Mouse (Mus musculus) granulocyte monocyte progenitor cell, adult 5-6 weeks (primary cell): ENCODE data around the gene Sfpq. TPM values are rescaled to one million over a fixed set of nuclear protein-coding genes. Genes with fewer than 3 reads are reported as not detected.

ENCODE experiments used
- ATAC-seq: replicated peaks from 2 replicates; pipeline ENCODE4 v1.8.0; 2016; ENCODE audit warnings: mild to moderate bottlenecking, moderate TSS enrichment, inconsistent platforms; ENCODE audit not compliant: poor library complexity, severe bottlenecking
- total RNA-seq, 2 experiments: library from RNA; stranded (forward) in 1 of 2; stranded (reverse) in 1 of 2; fragments of 200-712, 200-1000 nt in 1 of 2; fragments of >200 nt in 1 of 2; fragmentation: Nextera tagmentation in 1 of 2; gene quantifications; 2 replicates each; pipeline ENCODE4 v1.2.3; 2014 to 2017

Sfpq gene
- total RNA-seq, 2 experiments from 2014 or later = 384 to 580 TPM

DNA sequence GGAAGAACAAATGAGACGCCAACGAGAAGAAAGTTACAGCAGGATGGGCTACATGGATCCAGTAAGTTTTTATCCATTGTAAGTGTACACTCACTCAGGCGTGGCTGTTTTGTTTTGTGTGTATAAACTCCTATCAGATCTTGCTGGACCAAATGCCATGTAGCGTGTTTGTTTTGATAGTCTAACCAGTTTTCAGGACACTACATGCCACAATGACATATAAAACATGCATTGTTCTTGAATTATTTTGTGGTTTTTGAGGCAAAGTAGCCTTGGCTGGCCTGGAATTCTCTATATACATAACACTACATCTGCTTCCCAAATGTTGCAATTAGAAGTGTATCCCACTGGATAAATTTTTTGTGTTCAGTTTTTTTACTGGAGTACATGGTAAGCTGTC, 5.7 kb downstream of the Sfpq start:
- no peak for ATAC-seq

DNA sequence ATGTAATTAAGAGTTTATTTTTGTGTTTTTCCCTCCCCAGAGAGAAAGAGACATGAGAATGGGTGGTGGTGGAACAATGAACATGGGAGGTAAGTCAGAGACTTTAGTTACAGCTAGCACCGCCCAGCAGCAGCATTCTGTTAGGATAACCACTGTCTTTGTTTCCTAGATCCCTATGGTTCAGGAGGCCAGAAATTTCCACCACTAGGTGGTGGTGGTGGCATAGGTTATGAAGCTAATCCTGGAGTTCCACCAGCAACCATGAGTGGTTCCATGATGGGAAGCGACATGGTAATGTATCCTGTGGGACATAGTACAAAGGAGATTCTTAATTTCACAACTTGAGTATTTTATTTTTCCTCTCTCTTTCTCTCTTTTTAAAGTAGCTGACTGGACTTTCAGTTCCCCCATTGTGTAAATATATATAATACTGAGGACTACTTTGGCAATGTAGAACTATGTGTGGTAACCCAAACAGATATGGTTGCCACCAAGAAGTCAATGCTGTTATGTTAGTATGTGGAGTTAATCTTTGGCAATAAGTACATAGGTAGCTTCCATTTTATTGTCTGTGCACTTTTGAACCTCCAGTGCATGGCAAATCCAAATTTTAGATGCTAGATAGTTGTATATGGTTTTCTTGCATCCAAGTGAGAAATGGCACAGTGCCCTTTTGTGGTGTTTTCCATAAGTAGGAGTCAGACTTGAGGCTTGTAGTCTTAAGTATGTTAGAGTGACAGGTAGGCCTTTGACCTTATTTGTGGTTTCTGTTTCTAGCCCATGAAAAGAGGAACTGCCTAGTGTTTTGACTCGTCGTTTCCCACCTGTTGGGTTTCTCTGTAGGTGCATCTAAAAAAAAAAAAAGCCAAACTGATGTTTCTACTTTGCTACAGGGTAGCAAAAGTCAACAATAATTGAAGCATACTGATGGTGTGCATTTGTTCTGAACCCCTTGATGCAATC, 6.4 kb downstream of the Sfpq start:
- ATAC-seq = peak; percentile 72

DNA sequence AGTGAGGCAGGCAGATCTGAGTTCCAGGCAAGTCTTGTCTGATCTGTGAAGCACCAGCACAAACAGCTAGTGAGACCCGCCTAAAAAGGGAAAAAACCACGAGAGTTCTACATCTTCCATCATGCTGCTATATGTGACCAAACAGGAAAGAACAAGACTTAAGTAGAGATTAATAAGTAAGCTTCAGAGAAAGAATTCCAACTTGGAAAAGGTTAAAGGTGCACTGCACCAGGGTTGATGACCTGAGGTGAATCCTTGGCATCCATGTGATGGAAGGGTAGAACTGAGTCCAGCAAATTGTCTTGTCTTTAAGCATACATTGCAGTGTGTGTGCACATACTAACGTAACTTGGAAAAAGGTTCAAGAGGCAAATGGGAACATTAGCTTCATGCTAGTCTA, 16.0 kb downstream of the Sfpq start:
- no peak for ATAC-seq

DNA sequence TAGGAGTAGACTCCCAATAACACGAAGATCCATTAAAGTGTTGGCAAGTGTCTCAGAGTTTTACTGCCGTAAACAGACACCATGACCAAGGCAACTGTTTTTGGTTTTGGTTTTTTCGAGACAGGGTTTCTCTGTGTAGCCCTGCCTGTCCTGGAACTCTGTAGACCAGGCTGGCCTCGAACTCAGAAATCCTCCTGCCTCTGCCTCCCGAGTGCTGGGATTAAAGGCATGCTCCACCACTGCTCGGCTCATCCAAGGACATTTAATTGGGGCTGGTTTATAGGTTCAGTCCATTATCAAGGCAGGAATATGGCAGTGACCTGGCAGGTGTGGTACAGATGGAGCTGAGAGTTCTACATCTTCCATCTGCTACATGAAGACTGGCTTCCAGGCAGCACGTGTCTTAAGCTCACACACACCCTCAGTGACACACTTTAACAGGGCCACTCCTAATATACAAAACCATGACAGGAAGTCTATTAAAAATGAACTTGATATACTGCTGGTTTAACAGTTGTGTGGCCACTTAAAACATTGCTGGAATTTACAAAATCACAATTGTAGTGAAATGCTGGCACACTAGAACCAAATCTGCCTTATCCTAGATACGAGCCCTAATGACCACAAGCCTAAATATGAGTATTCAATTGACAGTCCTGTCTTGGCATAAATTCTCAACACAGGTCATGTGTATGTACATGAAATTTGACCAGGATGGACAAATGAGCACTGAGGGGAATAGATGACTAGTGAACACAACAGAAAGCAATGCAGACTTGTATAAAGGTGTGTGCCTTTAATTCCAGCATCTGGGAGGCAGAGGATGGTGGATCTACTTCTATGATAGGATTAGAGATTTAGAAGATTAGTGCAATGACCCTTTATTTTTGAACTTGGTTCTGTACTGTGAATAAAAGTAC, 17.0 kb downstream of the Sfpq start:
- ATAC-seq = no peak

DNA sequence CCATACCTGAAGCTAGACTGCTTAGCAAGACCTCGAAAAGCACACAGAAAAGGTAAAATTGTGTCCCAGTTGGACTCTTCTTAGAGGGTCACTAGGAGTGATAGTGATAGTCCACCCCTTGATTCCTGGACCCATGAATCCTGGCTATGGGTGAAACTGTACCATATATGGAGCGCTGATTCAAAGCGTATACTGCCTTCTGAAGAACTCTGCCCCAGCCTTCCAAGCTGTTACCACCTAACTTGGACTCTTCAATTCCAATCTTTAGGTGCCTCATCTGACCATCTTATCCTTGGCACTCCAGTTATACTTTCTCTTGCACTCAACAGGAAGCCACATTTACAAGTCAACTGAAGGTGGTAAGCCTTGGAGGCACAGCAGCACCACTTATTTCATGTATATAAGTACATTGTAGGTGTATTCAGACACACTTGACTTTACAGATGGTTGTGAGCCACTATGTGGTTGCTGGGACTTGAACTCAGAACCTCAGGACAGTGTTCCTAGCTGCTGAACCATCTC, 17.8 kb downstream of the Sfpq start:
- ATAC-seq = no peak

DNA sequence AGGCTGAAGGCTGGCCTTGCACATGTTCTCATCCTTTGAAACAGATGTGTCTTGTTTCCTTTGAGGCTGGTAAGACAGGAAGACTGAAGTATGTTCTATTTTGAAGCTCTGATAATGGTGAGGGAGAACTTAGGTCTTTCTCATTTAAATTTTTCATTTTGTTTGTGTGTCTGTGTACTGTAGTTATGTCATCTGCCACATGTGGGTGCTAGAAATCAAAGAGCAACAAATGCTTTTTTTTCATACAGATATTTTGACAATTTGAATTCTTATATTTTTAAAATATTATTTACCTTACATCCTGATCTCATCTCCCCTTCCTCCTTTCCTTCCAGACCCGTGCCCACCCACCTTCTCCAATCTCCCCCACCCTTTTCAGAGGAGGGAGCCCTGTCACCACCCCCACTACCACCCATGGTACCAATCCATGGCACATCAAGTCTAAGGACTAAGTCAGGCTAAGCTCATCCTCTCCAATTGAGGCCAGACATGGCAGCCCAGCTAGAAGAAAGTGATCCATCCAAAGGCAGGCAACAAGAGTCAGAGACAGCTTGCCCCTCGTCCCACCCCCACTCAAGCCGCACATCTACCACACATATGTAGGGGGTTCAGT, 18.9 kb downstream of the Sfpq start:
- ATAC-seq = no peak

DNA sequence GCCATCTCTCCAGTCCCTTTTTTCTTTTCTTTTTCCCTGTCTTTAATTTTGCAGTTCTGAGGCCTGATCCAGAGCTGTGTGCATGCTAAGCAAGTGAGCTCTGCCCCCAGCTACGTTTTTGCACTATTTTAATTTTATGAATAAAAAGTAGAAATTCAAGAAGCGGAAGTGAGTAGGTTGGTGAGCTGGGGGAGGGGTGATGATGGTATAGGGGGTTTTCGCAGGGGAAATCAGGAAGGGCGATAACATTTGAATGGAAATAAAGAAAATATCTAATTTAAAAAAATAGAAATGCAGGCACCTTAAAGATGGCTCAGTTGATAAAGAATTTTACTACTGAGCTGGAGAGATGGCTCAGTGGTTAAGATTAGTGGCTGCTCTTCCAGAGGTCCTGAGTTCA, 22.4 kb downstream of the Sfpq start:
- no peak for ATAC-seq

DNA sequence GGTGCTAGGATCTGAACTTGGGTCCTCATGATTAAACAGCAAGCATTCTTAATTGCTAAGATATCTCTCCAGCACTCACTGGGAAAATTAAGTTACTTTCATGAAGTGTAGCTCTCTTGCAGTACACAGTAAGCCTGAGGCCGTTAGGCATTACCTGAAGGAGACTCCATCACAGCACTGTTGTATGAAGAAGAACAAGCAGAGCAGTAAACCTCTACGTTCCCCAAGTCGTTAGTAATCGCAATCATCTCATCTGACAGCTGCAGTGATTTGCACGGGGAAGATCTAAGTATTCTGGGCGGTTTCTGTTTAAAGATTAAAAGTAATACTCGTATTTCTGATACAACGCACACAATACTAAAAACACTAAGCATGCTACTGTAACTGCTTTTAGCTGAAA, 30.0 kb downstream of the Sfpq start:
- ATAC-seq = no peak

DNA sequence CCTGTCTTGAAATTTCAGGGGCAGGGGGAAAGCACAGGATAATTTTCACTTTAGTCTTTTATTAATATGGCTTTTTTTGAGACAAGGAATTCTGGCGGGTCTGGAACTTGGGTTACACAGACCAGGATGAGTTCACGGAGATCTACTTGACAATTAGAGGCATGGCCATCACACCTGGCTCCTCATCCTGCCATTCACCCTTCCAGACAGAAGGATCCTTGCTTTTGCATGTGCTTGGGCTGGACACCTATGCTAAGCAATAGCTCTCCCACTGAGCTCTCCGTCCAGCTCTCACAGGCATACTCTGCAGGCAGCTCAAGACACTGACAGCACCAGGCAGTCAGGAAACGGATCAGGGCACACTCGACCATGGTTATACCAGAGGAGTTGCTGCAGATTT, 31.9 kb downstream of the Sfpq start:
- ATAC-seq = no peak

DNA sequence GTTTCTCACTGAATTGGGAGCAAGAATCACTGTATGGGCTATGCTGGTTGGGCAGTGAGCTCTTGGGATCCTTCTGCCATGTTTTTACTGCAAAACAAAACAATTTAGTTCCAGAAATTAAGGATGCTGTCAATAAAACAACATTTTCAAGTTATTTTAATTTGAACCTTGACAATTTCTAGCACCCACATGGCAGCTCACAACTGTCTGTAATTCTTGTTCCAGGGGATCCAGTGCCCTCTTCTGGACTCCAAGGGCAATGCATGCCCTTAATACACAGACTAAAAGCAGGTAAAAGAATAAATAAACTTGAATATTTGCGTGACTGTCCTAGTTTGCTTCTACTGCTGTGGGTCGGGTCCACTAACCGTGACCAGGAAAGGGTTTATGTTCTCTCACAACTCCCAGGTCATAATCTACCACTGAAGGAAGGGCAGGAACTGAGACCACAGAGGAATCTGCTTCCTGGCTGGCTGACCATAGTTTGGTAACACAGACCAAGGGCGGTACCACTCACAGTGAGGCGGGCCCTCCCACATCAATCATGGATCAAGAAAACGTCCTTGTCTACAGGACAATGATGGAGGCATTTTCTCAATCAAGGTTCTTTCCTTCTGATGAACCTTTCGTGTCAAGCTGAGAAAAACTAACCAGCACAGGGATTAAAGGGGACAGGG, 33.5 kb downstream of the Sfpq start:
- peak; percentile 62 for ATAC-seq

DNA sequence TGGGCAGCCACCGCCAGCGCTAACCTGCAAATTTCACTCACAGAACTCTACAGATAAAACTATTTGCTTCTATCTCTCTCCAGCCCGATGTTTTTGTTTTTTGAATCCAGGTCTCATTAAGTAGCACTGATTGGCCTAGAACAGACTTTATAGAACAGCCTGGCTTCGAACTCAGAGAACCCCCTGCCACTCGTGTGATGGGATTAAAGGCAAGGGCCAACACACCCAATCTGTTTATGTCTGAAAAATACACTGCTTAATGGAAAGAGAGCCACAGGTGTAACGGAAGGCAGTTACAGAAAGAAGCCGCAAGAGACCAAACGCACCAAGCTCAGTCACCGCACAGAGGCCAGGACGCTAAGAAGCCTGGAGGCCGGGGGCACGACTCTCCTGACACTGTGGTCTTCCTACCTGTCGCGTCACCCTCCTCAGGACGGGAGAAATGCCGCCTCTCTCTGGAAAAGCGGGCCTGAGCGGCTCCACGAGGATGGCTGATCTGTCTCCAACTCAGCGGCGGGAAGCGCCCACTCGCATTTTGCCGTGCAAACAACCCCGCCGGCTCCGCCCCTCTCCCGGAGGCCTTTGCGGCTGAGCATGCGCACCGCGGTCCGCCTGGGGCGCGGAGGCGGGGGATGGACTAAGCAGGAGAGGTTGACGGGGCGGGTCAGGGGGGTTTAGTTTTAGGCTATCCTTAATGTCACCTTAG, 39.6 kb downstream of the Sfpq start, which contains the start of gene Zmym1:
Gene Zmym1, minus strand, starts transcription at position 568 of the 706 bp plus-strand sequence.
- ATAC-seq = peak; percentile 100

DNA sequence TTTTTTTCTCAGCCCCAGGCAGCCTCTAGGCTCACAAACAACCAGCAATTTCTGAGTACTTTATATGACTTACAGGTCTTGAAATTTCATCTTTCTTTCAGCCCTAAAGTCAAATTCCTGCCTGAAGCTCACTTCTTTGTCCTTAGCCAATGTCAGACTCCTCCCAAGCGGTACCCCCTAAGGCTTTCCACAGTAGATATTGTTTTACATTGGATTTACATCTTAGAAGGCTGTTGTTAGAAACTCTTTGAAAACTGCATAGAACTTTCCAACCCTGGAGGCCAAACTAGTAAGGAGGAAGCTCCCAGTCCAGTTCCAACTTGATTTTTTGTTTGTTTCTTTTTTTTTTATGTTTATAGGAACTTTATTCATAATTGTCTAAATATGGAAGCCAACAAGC, 42.9 kb downstream of the Sfpq start:
- no peak for ATAC-seq

DNA sequence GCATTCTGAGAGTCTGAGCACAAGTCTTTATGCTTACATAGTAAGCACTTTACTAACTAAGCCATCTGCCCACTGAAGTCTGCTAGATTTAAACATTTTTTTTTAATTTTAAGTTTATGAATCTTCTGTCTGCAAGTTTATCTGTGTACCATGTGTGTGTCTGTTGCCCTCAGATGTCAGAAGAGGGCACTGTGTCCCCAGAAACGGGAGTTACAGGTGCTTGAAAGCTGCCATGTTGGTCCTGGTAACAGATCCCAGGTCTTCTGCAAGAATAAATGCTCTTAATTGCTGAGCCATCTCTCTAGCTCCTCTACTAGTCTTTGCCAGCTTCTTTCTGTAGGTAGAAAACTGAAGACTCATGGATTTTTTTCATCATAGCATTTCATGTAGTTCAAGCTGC, 53.8 kb downstream of the Sfpq start:
- no peak for ATAC-seq

DNA sequence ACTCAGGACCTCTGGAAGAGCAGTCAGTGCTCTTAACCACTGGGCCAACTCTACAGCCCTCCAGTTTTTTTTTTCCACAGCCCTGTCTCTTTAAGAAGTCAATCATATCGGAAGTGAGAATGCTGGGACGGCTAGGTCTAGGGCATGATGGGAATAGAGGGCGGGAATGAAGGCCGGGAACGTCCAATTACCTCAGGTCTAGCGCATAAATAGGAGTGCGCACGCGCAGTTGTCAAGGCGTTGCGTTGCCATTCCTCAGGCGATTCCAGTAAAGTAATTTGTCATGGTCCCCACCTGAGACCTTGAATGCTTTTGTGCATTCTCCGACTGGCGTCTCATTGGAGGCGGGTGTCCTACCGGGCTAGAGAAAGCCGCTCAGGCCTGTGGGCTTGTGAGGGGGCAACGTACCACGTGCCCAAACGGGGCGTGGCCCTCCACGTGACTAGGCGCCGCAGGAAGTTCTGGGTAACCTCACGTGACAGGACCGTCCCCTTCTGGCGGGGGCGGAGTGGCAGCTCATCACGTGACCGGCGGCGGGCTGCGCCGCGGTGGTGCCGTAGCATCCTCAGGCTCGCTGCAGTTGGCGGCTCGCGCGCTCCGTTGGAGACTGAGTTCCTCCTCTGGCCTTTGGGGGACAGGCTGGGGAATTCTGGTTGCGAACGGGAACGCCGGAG, 55.9 kb downstream of the Sfpq start, which contains the start of gene Zmym6:
Gene Zmym6, plus strand, starts transcription at position 509 of the 674 bp plus-strand sequence.
- peak; percentile 94 for ATAC-seq

DNA sequence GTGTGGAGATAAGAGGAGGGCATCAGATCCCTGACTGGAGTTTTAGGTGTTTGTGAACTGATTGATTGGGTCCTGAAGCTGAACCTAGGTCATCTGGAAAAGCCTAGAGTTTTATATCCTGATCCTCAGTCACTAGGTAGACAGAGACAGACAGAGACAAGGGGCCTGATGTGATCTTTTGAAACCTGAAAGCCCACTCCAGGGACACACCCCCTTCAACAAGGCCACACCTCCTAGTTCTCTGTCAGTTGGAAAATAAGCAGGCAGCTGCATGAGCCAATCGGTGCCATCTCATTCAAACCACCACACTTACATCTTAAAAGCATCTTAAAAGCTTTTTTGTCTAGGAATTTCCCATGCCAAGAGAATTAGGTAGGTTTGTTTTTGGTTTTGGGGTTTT, 59.7 kb downstream of the Sfpq start:
- ATAC-seq = no peak

DNA sequence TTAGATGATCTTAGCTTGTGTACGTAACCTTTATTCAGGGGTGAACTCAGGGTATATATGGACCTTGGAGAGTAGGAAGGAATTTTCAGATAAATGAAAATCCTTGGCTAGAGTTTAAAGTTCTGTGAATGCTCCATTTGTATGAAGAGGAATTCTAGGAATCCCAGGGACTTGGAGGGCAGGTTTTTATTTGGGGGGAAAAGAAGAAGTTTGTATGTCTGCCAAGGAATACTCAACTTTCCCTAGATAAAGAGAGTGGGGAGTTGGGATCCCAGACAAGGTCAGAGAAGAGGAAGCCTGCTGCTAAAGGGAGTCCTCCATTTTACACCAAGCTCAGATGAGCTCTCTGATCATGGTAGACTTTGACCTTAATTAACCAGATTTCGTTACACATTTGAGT, 62.0 kb downstream of the Sfpq start:
- no peak for ATAC-seq

DNA sequence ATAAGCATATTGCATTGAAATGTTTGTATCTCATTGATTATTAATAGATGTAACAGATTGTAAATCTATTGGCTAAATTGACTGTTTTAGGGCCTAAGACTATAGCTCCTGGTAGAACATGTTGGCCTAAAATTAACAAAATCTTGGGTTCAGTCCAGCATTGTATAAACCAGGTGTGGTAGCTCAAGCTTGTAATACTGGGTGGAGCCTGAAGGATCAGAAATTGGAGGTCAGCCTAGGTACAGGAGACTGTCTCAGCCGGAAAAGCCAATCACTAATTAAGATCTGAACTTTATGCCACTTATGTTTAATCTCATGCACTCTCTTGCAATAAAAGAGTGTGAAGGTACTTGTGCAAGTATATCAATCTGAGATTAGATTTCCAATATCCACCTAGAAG, 64.6 kb downstream of the Sfpq start:
- ATAC-seq = no peak
